Mouse (Mus musculus): ENCODE data around the gene Igsf8. TPM values are rescaled to one million over a fixed set of nuclear protein-coding genes. Genes with fewer than 3 reads are reported as not detected.

Gene Igsf8
- polyA plus RNA-seq, 1 experiment from 2014 or later = 64.7 TPM

- no peaks in the 10 kb centered on the region for H3K27me3 ChIP-seq (ENCODE audit: control insufficient read depth, insufficient read depth, low read length)
- peaks cover 22% of the 10 kb centered on the region for H3K4me1 ChIP-seq (replicated peaks; ENCODE audit: control insufficient read depth, insufficient read depth, low read length)
- H3K27ac ChIP-seq = no peak overlapping the region
- H3K9me3 ChIP-seq (ENCODE audit: control insufficient read depth, low read length) = no peaks in the 10 kb centered on the region
- DNase-seq (ENCODE audit: low spot score) (no peak), ATAC-seq (ENCODE audit: low FRiP score) (no peak)
- H3K4me3 ChIP-seq (replicated peaks; ENCODE audit: low read length) = no peak overlapping the region
- no peaks in the 10 kb centered on the region for H3K36me3 ChIP-seq (replicated peaks; ENCODE audit: control insufficient read depth, insufficient read depth)
- H3K9ac ChIP-seq = no peak overlapping the region
- 90% methylated on average over 3 of the region's 3 CpGs for WGBS
- H3K4me2 ChIP-seq (replicated peaks) = no peak overlapping the region
These were observed 91.0 kb downstream of the Igsf8 start for GRCm38 (mm10) chr1:172352453-172352852.

- Histone ChIP-seq H3K4me1 (replicated peaks; ENCODE audit: control insufficient read depth, insufficient read depth, low read length) (peaks cover 10% of the 10 kb centered on the region), H3K9ac (no peak overlapping the region)
- peak; percentile 34; the same call in 1 of the 2 replicates for ATAC-seq (ENCODE audit: low FRiP score)
These were observed 93.9 kb downstream of the Igsf8 start for GRCm38 (mm10) chr1:172355336-172355735.

GRCm38 (mm10) chr1:172357550-172357949 lies 96.1 kb downstream of the Igsf8 start:
- no peak overlapping the region for H3K4me3 ChIP-seq (replicated peaks; ENCODE audit: low read length)
- H3K27ac ChIP-seq = no peak overlapping the region
- no peaks in the 10 kb centered on the region for H3K36me3 ChIP-seq (replicated peaks; ENCODE audit: control insufficient read depth, insufficient read depth)
- ATAC-seq (ENCODE audit: low FRiP score) (peak; percentile 62; the same call in 1 of the 2 replicates), DNase-seq (ENCODE audit: low spot score) (peak; percentile 67)
- no peaks in the 10 kb centered on the region for H3K9me3 ChIP-seq (ENCODE audit: control insufficient read depth, low read length)
- no peak overlapping the region for H3K4me2 ChIP-seq (replicated peaks)
- no peak overlapping the region for H3K9ac ChIP-seq
- H3K27me3 ChIP-seq (ENCODE audit: control insufficient read depth, insufficient read depth, low read length) = no peaks in the 10 kb centered on the region
- peaks cover 4% of the 10 kb centered on the region; the same call in 1 of the 2 replicates for H3K4me1 ChIP-seq (replicated peaks; ENCODE audit: control insufficient read depth, insufficient read depth, low read length)
- WGBS = 4% methylated on average over 1 of the region's 1 CpGs

More at GRCm38 (mm10) chr1:172355336-172355735, 93.9 kb downstream of the Igsf8 start:
- Histone ChIP-seq H3K4me2 (replicated peaks) (no peak overlapping the region), H3K4me3 (replicated peaks; ENCODE audit: low read length) (no peak overlapping the region), H3K27me3 (ENCODE audit: control insufficient read depth, insufficient read depth, low read length) (no peaks in the 10 kb centered on the region), H3K9me3 (ENCODE audit: control insufficient read depth, low read length) (no peaks in the 10 kb centered on the region), H3K27ac (0 out of 2 replicates have a peak overlapping the region, but pooled peaks have one; percentile 2), H3K36me3 (replicated peaks; ENCODE audit: control insufficient read depth, insufficient read depth) (no peaks in the 10 kb centered on the region)
- 23% methylated on average over 3 of the region's 3 CpGs for WGBS
- DNase-seq (ENCODE audit: low spot score) = no peak

- 56% methylated on average over 10 of the region's 10 CpGs for WGBS
- Histone ChIP-seq H3K4me3 (replicated peaks; ENCODE audit: low read length) (no peak overlapping the region), H3K4me2 (replicated peaks) (no peak overlapping the region), H3K4me1 (replicated peaks; ENCODE audit: control insufficient read depth, insufficient read depth, low read length) (peaks cover 4% of the 10 kb centered on the region; the same call in 1 of the 2 replicates), H3K36me3 (replicated peaks; ENCODE audit: control insufficient read depth, insufficient read depth) (no peaks in the 10 kb centered on the region), H3K27ac (no peak overlapping the region), H3K9me3 (ENCODE audit: control insufficient read depth, low read length) (no peaks in the 10 kb centered on the region), H3K9ac (no peak overlapping the region), H3K27me3 (ENCODE audit: control insufficient read depth, insufficient read depth, low read length) (no peaks in the 10 kb centered on the region)
- no peak for ATAC-seq (ENCODE audit: low FRiP score)
- no peak for DNase-seq (ENCODE audit: low spot score)
These were observed 96.9 kb downstream of the Igsf8 start for GRCm38 (mm10) chr1:172358341-172358740.

- no peak overlapping the region for H3K9ac ChIP-seq
- no peak overlapping the region for H3K27ac ChIP-seq
- H3K36me3 ChIP-seq (replicated peaks; ENCODE audit: control insufficient read depth, insufficient read depth) = no peaks in the 10 kb centered on the region
- no peak overlapping the region for H3K4me2 ChIP-seq (replicated peaks)
- no peak overlapping the region for H3K4me3 ChIP-seq (replicated peaks; ENCODE audit: low read length)
- H3K27me3 ChIP-seq (ENCODE audit: control insufficient read depth, insufficient read depth, low read length) = no peaks in the 10 kb centered on the region
- peak; percentile 73 for DNase-seq (ENCODE audit: low spot score)
- no peaks in the 10 kb centered on the region for H3K9me3 ChIP-seq (ENCODE audit: control insufficient read depth, low read length)
- WGBS = 14% methylated on average over 6 of the region's 6 CpGs
- peak; percentile 29; the same call in 1 of the 2 replicates for ATAC-seq (ENCODE audit: low FRiP score)
- no peaks in the 10 kb centered on the region for H3K4me1 ChIP-seq (replicated peaks; ENCODE audit: control insufficient read depth, insufficient read depth, low read length)
These were observed 103.2 kb downstream of the Igsf8 start for GRCm38 (mm10) chr1:172364684-172365083.

GRCm38 (mm10) chr1:172368768-172369418 lies 107.5 kb downstream of the Igsf8 start:
- ATAC-seq (ENCODE audit: low FRiP score) = peak; percentile 51; the same call in 1 of the 2 replicates
- 30% methylated on average over 23 of the region's 23 CpGs for WGBS
- no peaks in the 10 kb centered on the region for H3K4me1 ChIP-seq (replicated peaks; ENCODE audit: control insufficient read depth, insufficient read depth, low read length)
- no peak overlapping the region for H3K9ac ChIP-seq
- H3K27ac ChIP-seq = no peak overlapping the region
- no peaks in the 10 kb centered on the region for H3K9me3 ChIP-seq (ENCODE audit: control insufficient read depth, low read length)
- no peaks in the 10 kb centered on the region for H3K36me3 ChIP-seq (replicated peaks; ENCODE audit: control insufficient read depth, insufficient read depth)
- peak overlapping the region; percentile 31 for H3K4me2 ChIP-seq (replicated peaks)
- no peaks in the 10 kb centered on the region for H3K27me3 ChIP-seq (ENCODE audit: control insufficient read depth, insufficient read depth, low read length)
- peak; percentile 61 for DNase-seq (ENCODE audit: low spot score)
- H3K4me3 ChIP-seq (replicated peaks; ENCODE audit: low read length) = no peak overlapping the region

Other genes starting within 250 kb of the Igsf8 start
- gene Vangl2, start 233.2 kb upstream of the Igsf8 start, polyA plus RNA-seq (2014; fragmentation: Nextera tagmentation; extraction: Ambion mirVana) = 48.9 and 49.5 TPM in 2 replicates
- gene Nhlh1, start 204.1 kb upstream of the Igsf8 start, polyA plus RNA-seq (2014; fragmentation: Nextera tagmentation; extraction: Ambion mirVana) = 2.7 and 3.6 TPM in 2 replicates
- 161 and 193 TPM in 2 replicates for gene Copa, start 179.1 kb upstream of the Igsf8 start, polyA plus RNA-seq (2014; fragmentation: Nextera tagmentation; extraction: Ambion mirVana)
- gene Ncstn, start 178.8 kb upstream of the Igsf8 start, polyA plus RNA-seq (2014; fragmentation: Nextera tagmentation; extraction: Ambion mirVana) = 106 and 111 TPM in 2 replicates
- gene Pex19, start 134.9 kb upstream of the Igsf8 start, polyA plus RNA-seq (2014; fragmentation: Nextera tagmentation; extraction: Ambion mirVana) = 150 and 153 TPM in 2 replicates
- 70.1 and 71.7 TPM in 2 replicates for gene Dcaf8, start 113.6 kb upstream of the Igsf8 start, polyA plus RNA-seq (2014; fragmentation: Nextera tagmentation; extraction: Ambion mirVana)
- 363 and 428 TPM in 2 replicates for gene Pea15a, start 54.8 kb upstream of the Igsf8 start, polyA plus RNA-seq (2014; fragmentation: Nextera tagmentation; extraction: Ambion mirVana)
- 1.4 and 2.2 TPM in 2 replicates for gene Casq1, start 41.8 kb upstream of the Igsf8 start, polyA plus RNA-seq (2014; fragmentation: Nextera tagmentation; extraction: Ambion mirVana)
- gene Atp1a4, start 3.2 kb upstream of the Igsf8 start, polyA plus RNA-seq (2014; fragmentation: Nextera tagmentation; extraction: Ambion mirVana) = 0.15 TPM in 1 of 2 replicates, not detected in the other
- gene Atp1a2, start 36.4 kb downstream of the Igsf8 start, polyA plus RNA-seq (2014; fragmentation: Nextera tagmentation; extraction: Ambion mirVana) = 27.9 and 29.5 TPM in 2 replicates
- gene Kcnj9, start 67.7 kb downstream of the Igsf8 start, polyA plus RNA-seq (2014; fragmentation: Nextera tagmentation; extraction: Ambion mirVana) = 1.7 and 2.1 TPM in 2 replicates
- gene Kcnj10, start 79.6 kb downstream of the Igsf8 start, polyA plus RNA-seq (2014; fragmentation: Nextera tagmentation; extraction: Ambion mirVana) = 2.8 and 3.5 TPM in 2 replicates
- gene Pigm, start 114.9 kb downstream of the Igsf8 start, polyA plus RNA-seq (2014; fragmentation: Nextera tagmentation; extraction: Ambion mirVana) = 5.6 and 5.9 TPM in 2 replicates
- gene Slamf9, start 213.7 kb downstream of the Igsf8 start, polyA plus RNA-seq (2014; fragmentation: Nextera tagmentation; extraction: Ambion mirVana) = 0.15 and 0.26 TPM in 2 replicates
- 27.6 and 28.5 TPM in 2 replicates for gene Igsf9, start 220.1 kb downstream of the Igsf8 start, polyA plus RNA-seq (2014; fragmentation: Nextera tagmentation; extraction: Ambion mirVana)
- 53.0 and 62.6 TPM in 2 replicates for gene Tagln2, start 238.4 kb downstream of the Igsf8 start, polyA plus RNA-seq (2014; fragmentation: Nextera tagmentation; extraction: Ambion mirVana)

Measured in hindbrain, embryonic 14.5 days (tissue).